Mouse (Mus musculus) embryonic facial prominence, embryonic 15.5 days (tissue): ENCODE measurements around the gene Rab20. TPM values are rescaled to one million over a fixed set of nuclear protein-coding genes. Genes with fewer than 3 reads are reported as not detected.
A peak's percentile ranks its signal among the peaks of the same experiment; 100 is the strongest.

Experiments
- ATAC-seq: fragments of 200-750 bp; cut with Nextera tagmentation; 2 replicates; pipeline ENCODE4 v1.8.0; 2017; ENCODE audit warnings: low read depth, moderate TSS enrichment; ENCODE audit not compliant: insufficient number of reproducible peaks, low FRiP score, low TSS enrichment
- H3K27ac ChIP-seq: fragments of 300-500 bp; sonication (generic); replicated peaks from 2 replicates; pipeline ENCODE4 v1.5.1; 2015; ENCODE audit warnings: mild to moderate bottlenecking, inconsistent platforms
- H3K27me3 ChIP-seq: fragments of 300-500 bp; sonication (generic); 2 replicates; pipeline ENCODE4 v1.6.1; 2015; ENCODE audit warnings: inconsistent platforms
- H3K36me3 ChIP-seq: fragments of 300-500 bp; sonication (generic); 2 replicates; pipeline ENCODE4 v1.6.1; 2015; ENCODE audit warnings: mild to moderate bottlenecking, inconsistent platforms
- H3K4me1 ChIP-seq: fragments of 300-500 bp; sonication (generic); 2 replicates; pipeline ENCODE4 v1.6.1; 2015; ENCODE audit warnings: inconsistent platforms
- H3K4me2 ChIP-seq: fragments of 300-500 bp; sonication (generic); replicated peaks from 2 replicates; pipeline ENCODE4 v1.6.1; 2015; ENCODE audit warnings: mild to moderate bottlenecking, inconsistent platforms
- H3K4me3 ChIP-seq: fragments of 300-500 bp; sonication (generic); replicated peaks from 2 replicates; pipeline ENCODE4 v1.5.1; 2015; ENCODE audit warnings: mild to moderate bottlenecking, inconsistent platforms
- H3K9ac ChIP-seq: fragments of 300-500 bp; sonication (generic); 2 replicates; pipeline ENCODE4 v1.6.1; 2015; ENCODE audit warnings: inconsistent platforms
- H3K9me3 ChIP-seq: fragments of 300-500 bp; sonication (generic); replicated peaks from 2 replicates; pipeline ENCODE4 v1.6.1; 2016; ENCODE audit warnings: inconsistent platforms
- WGBS: fragments of 180-500 bp; shearing (Covaris S2); methylation state at CpG from one replicate; pipeline ENCODE4 v1.1.7; 2015; 5-methylcytosine and 5-hydroxymethylcytosine counted together
- polyA plus RNA-seq: library from polyadenylated mRNA; unstranded; fragments of >200 nt; fragmentation: Nextera tagmentation; extraction: Ambion mirVana; gene quantifications from 2 replicates; pipeline ENCODE4 v1.2.1, GENCODE M21; 2015

Gene Rab20
- polyA plus RNA-seq: 2.0 and 2.1 TPM in 2 replicates

DNA sequence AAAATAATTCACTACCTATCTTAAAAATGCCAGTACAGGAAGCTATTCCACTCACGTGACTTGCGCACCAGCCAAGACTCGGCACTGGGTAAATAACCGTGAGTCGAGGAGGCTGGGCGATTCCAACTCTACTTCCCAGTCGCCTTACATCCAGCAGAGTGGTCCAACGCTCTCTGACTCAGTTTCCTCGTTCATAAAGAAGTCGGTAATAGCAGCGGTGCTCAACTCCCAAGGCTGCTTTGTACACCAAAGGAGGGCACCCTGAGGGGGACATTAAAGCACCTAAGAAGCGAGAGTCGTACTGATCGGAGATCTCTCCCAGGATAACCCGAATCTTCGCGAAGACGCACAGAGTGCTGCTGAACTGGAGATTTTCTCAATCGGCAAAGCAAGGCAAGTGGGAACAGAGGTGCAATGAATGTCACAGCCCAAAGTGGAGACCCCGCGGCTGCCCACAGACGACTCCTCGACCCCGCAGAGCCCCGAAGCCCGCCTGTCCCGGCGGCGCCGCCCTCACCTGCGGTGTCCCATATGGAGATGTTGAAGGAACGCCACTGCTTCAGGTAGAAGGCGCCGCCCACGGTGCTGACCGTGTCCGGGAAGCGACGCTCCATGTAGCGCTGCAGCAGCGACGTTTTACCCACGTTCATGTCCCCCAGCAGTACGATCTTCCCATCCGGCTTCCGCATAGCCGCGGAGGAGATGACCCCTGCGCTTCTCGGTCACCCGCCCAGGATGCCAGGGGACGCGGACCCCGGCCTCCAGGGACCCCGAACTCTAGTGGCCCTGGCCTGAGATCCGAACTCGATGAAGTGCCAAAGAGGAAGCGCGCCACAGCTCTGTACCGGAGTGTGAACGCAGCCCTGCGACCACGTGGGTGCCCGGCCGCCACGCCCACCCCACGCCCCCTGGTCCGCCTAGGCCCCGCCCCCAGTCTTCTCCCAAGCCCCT lies at the start of gene Rab20:
TSS of gene Rab20 (minus strand) at position 900 of the 951 bp plus-strand sequence.
- peak; percentile 66; the same call in 1 of the 2 replicates for ATAC-seq
- no peak within 1 kb of the TSS for H3K27ac ChIP-seq
- no peaks in the 10 kb centered on the region for H3K9me3 ChIP-seq
- peak within 1 kb of the TSS; percentile 95 for H3K4me2 ChIP-seq
- H3K4me1 ChIP-seq: peaks cover 33% of the 10 kb centered on the region
- H3K9ac ChIP-seq: no peak within 1 kb of the TSS; the same call in 1 of the 2 replicates
- H3K36me3 ChIP-seq: no peaks in the 10 kb centered on the region
- peaks cover 87% of the 10 kb centered on the region for H3K27me3 ChIP-seq
- WGBS: under 1% methylated on average over 69 of the region's 69 CpGs
- peak within 1 kb of the TSS; percentile 50 for H3K4me3 ChIP-seq

DNA sequence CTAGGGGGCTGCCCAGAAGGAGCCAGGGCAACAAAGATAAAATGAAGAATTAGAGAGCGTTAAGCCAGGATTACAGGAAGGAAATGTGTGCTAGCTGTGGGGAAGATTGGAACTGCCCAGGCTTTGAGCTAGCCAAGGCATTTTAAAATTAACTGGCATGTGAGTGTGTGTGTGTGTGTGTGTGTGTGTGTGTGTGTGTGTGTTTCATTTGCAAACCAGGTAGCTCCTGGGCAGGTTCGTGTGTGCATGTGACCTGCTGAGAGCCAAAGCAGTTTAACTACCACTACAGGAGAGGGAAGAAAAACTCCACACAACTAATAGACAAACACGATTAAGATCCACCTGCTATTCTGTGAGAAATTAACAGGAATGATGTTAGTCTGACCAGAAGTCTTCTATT lies 44.8 kb upstream of the Rab20 start:
- H3K9ac ChIP-seq: no peak overlapping the region
- no peak overlapping the region for H3K27ac ChIP-seq
- no peaks in the 10 kb centered on the region for H3K27me3 ChIP-seq
- WGBS: 83% methylated on average over 3 of the region's 3 CpGs
- peaks cover 51% of the 10 kb centered on the region for H3K36me3 ChIP-seq
- no peaks in the 10 kb centered on the region for H3K9me3 ChIP-seq
- ATAC-seq: no peak
- no peak overlapping the region for H3K4me3 ChIP-seq
- no peak overlapping the region for H3K4me2 ChIP-seq
- no peaks in the 10 kb centered on the region for H3K4me1 ChIP-seq

GRCm38 (mm10) chr8:11518676-11519075 lies 40.2 kb upstream of the Rab20 start:
- H3K4me1 ChIP-seq: no peaks in the 10 kb centered on the region
- 79% methylated on average over 11 of the region's 11 CpGs for WGBS
- no peak overlapping the region for H3K9ac ChIP-seq
- no peaks in the 10 kb centered on the region for H3K9me3 ChIP-seq
- H3K36me3 ChIP-seq: peaks cover 72% of the 10 kb centered on the region
- 0 out of 2 replicates have a peak, but pooled peaks have one; percentile 16 for ATAC-seq
- H3K27ac ChIP-seq: no peak overlapping the region
- no peak overlapping the region for H3K4me3 ChIP-seq
- H3K4me2 ChIP-seq: no peak overlapping the region
- H3K27me3 ChIP-seq: no peaks in the 10 kb centered on the region

DNA sequence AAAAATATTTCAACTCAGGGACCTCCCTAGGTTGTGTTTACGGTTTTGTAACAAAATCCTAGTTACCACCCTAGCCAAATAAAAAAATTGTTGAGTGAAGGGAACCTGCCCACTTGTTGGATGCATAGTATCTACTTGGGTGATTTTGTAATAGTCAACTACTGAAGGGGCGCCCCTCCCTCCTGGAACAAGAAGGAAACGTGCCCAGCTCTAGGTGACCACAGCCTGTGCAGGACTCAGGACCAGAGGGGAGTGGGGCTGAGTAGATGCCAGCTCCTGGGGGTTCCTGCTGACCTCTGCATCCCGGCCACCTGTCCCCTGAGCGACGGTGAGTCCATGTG lies 39.5 kb upstream of the Rab20 start:
- peaks cover 76% of the 10 kb centered on the region for H3K36me3 ChIP-seq
- no peak overlapping the region for H3K4me2 ChIP-seq
- no peak overlapping the region for H3K4me3 ChIP-seq
- no peaks in the 10 kb centered on the region for H3K27me3 ChIP-seq
- H3K9ac ChIP-seq: no peak overlapping the region
- H3K9me3 ChIP-seq: no peaks in the 10 kb centered on the region
- H3K4me1 ChIP-seq: no peaks in the 10 kb centered on the region
- no peak overlapping the region for H3K27ac ChIP-seq
- ATAC-seq: no peak
- 87% methylated on average over 6 of the region's 6 CpGs for WGBS

DNA sequence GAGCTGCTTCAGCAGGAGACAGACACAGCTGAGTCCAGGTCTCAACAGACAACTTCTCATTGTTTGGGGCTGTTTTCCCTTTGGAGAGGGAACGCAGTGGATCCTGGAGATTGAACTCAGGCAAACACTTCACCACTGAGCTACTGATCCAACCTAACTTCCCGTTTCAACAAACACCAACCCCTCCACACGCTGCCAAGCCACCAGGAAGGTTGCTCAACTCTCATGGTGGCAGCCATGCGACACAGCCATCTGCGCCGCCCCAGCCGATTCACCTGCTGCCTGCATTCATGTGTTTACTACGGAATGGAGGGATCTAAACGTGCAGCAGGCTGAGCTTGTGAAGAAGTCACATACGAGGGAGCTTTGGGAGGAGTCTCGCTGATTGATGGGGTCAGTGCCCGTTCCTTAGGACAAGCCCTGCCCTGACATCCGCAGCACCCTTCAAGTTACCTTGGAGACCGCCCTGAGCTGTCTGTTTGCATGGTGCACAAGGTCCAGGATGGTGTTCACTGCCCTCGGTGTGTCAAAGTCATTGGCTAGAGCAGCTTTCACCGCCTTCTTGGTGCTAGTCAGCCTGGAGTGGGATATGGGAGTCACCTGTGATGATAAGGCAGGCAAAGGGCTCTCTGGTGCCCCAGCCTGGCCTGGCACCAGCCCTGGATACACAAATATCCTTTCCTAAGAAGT lies 39.0 kb upstream of the Rab20 start:
- Histone ChIP-seq H3K9me3 (no peaks in the 10 kb centered on the region), H3K9ac (no peak overlapping the region), H3K4me1 (no peaks in the 10 kb centered on the region), H3K4me2 (no peak overlapping the region), H3K36me3 (peaks cover 79% of the 10 kb centered on the region), H3K27me3 (no peaks in the 10 kb centered on the region), H3K4me3 (no peak overlapping the region), H3K27ac (no peak overlapping the region)
- WGBS: 86% methylated on average over 16 of the region's 16 CpGs
- no peak for ATAC-seq

- no peak overlapping the region for H3K27ac ChIP-seq
- no peak overlapping the region for H3K4me2 ChIP-seq
- H3K36me3 ChIP-seq: peaks cover 87% of the 10 kb centered on the region
- H3K9ac ChIP-seq: no peak overlapping the region
- H3K9me3 ChIP-seq: no peaks in the 10 kb centered on the region
- H3K4me3 ChIP-seq: no peak overlapping the region
- ATAC-seq: no peak
- no peaks in the 10 kb centered on the region for H3K27me3 ChIP-seq
- 94% methylated on average over 9 of the region's 9 CpGs for WGBS
- H3K4me1 ChIP-seq: no peaks in the 10 kb centered on the region
These were observed 37.8 kb upstream of the Rab20 start for GRCm38 (mm10) chr8:11516292-11516691.

GRCm38 (mm10) chr8:11513247-11513646 lies 34.7 kb upstream of the Rab20 start:
- Histone ChIP-seq H3K27ac (no peak overlapping the region), H3K36me3 (peaks cover 94% of the 10 kb centered on the region), H3K27me3 (no peaks in the 10 kb centered on the region), H3K9ac (no peak overlapping the region), H3K4me2 (no peak overlapping the region), H3K9me3 (no peaks in the 10 kb centered on the region), H3K4me3 (no peak overlapping the region), H3K4me1 (no peaks in the 10 kb centered on the region)
- no peak for ATAC-seq
- WGBS: 90% methylated on average over 5 of the region's 5 CpGs

GRCm38 (mm10) chr8:11512711-11513110 lies 34.2 kb upstream of the Rab20 start:
- Histone ChIP-seq H3K36me3 (peaks cover 93% of the 10 kb centered on the region), H3K4me1 (no peaks in the 10 kb centered on the region; the same call in 1 of the 2 replicates), H3K4me3 (no peak overlapping the region), H3K4me2 (no peak overlapping the region), H3K9me3 (no peaks in the 10 kb centered on the region), H3K27ac (no peak overlapping the region), H3K27me3 (no peaks in the 10 kb centered on the region), H3K9ac (no peak overlapping the region)
- ATAC-seq: no peak
- 88% methylated on average over 9 of the region's 9 CpGs for WGBS

DNA sequence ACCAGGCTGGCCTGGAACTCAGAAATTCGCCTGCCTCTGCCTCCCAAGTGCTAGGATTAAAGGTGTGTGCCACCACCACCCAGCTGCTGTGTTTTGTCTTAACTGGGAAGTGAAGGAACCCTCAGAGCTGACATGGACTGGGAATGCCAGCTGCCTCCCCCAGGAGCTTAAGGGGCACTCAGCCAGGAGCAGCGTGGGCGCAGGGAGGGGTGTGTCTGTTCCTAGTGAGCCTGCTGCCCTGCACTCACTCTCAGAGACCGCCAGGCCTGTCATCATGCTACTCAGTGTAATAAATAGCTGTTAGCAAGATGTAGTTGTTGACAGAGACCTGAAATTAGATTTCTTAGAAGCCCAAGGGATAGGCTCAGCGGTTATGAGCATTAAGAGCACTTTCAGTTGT lies 32.5 kb upstream of the Rab20 start:
- Histone ChIP-seq H3K36me3 (peaks cover 89% of the 10 kb centered on the region), H3K4me1 (no peaks in the 10 kb centered on the region; the same call in 1 of the 2 replicates), H3K4me3 (no peak overlapping the region), H3K27ac (no peak overlapping the region), H3K4me2 (no peak overlapping the region), H3K27me3 (no peaks in the 10 kb centered on the region), H3K9me3 (no peaks in the 10 kb centered on the region), H3K9ac (no peak overlapping the region)
- WGBS: 79% methylated on average over 5 of the region's 5 CpGs
- ATAC-seq: no peak

DNA sequence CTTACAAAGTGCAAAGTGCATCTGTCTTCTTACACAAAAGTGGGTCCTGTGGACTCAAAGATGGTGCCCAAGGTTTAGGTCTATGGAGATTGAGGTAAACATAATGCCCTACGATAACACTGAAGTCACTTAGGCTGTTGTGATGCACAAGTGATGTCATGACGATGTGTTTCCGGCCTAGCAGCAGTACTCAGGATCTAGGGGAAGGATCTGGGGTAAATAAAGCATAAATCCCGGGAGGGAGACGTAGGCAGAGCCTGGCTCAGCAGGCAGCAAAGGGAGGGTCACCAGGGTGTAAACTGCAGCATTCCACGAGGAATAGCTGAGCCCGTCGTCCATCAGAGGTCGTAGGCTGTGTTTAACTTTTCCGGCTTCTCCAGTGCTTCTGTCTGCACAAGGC lies 30.4 kb upstream of the Rab20 start:
- no peak for ATAC-seq
- no peak overlapping the region for H3K4me3 ChIP-seq
- 78% methylated on average over 10 of the region's 10 CpGs for WGBS
- H3K4me1 ChIP-seq: no peaks in the 10 kb centered on the region; the same call in 1 of the 2 replicates
- no peak overlapping the region for H3K9ac ChIP-seq
- H3K27ac ChIP-seq: no peak overlapping the region
- H3K36me3 ChIP-seq: peaks cover 91% of the 10 kb centered on the region
- H3K27me3 ChIP-seq: no peaks in the 10 kb centered on the region
- no peak overlapping the region for H3K4me2 ChIP-seq
- no peaks in the 10 kb centered on the region for H3K9me3 ChIP-seq

DNA sequence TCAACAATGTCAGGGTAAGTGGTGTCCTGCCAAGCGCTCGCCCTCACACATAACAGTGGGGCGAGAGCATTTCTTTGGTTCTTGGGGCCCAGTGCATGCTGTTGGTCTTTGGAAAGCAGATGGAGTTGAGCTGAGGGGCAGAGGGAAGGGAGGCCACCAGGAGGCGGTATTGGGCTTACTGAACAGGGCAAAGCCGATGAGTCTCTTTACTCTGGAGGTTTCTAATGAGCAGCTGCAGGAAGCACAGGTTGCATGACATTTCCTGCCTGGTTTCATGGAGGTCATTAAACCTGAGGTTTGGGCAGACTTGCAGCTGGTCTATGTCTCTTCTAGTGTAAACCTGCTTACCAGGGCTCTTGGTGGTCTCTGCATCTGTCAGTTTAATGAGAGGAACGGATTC lies 28.3 kb upstream of the Rab20 start:
- Histone ChIP-seq H3K9ac (no peak overlapping the region), H3K9me3 (no peaks in the 10 kb centered on the region), H3K36me3 (peaks cover 86% of the 10 kb centered on the region), H3K4me2 (no peak overlapping the region), H3K4me3 (no peak overlapping the region), H3K4me1 (no peaks in the 10 kb centered on the region; the same call in 1 of the 2 replicates), H3K27ac (no peak overlapping the region), H3K27me3 (no peaks in the 10 kb centered on the region)
- WGBS: 69% methylated on average over 6 of the region's 6 CpGs
- ATAC-seq: no peak; the same call in 1 of the 2 replicates
